Mouse (Mus musculus) frontal cortex, postnatal 10 days (tissue): ENCODE results near the gene Ndufa4l2.

ENCODE experiments used
- DNase-seq, 2 experiments: peaks; one replicate each; pipeline ENCODE4 v3.0.0; 2022; ENCODE audit warnings: low spot score in 2 of 2, mixed read lengths in 1 of 2

The Ndufa4l2 gene

GRCm38 (mm10) chr10:127509837-127510701, 4.7 kb upstream of the Ndufa4l2 start:
- no peak for DNase-seq

GRCm38 (mm10) chr10:127510895-127511617, 3.7 kb upstream of the Ndufa4l2 start:
- DNase-seq = no peak

- DNase-seq = peak; percentile 82 to 89
These were observed 3.0 kb upstream of the Ndufa4l2 start for GRCm38 (mm10) chr10:127511634-127512306.

DNA sequence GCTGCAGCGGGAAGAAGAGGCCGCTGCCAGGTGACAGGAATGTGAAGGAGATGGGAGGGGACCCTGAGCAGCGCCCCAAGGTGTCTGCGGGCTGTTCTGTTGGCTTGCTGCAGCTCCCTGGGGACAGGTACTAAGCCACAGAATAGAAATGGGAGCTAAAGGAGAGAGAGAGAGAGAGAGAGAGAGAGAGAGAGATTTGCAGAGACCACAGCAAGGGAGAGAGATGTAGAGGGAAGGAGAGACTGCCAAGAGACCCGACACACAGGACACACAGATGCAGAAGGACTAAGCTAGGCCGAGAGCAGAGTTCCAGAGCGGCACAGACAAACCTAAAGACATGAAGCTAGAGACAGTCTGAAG, 2.5 kb upstream of the Ndufa4l2 start:
- no peak for DNase-seq

DNA sequence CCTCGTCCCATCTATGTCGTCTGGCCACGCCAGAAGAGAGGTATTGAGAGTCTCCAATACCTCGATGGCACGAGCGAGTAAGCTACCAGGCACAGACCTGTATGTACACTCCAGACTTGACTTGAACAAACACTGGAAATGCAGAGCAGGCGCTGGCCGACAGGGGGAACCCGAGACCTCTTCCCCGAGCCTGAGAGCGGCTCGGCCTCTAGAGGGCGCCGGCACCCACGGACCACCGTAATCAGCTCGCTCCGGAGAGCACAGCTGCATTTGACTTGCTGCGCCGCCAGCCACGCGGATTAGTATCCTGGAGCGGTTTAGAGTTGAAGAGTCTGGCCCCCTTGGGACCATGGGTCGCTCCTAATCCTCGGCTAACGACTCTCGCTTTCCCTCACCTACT, 2.0 kb upstream of the Ndufa4l2 start:
- peak; percentile 82 to 94 for DNase-seq

DNA sequence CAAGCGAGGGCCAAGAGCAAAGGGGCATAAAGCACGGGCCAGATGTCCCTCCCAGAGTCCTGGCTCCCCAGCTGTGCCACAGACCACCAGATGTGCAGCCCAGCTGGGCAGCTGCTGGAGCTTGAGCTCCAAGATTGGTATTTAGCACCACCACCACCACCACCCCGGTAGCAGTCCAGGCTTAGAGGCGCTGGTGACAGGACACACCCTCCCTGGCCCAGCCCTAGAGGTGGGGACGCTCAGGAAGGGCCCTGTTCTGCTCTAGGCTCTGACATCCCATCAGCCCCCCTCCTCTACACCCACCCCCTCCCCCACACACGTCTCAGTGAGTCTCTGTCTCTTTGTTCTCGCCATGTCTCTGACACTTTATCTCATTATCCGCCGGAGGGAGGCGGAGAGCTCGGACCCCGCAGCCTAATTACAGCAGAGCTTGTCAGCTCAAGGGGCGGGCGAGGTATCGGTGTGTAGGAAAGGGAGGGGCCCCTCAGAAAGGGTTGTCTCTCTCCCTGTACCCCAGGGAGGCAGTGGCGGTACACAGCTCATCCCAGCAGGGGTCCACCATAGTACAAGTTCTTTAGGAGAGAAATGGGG, 1.2 kb upstream of the Ndufa4l2 start:
- DNase-seq = no peak

DNA sequence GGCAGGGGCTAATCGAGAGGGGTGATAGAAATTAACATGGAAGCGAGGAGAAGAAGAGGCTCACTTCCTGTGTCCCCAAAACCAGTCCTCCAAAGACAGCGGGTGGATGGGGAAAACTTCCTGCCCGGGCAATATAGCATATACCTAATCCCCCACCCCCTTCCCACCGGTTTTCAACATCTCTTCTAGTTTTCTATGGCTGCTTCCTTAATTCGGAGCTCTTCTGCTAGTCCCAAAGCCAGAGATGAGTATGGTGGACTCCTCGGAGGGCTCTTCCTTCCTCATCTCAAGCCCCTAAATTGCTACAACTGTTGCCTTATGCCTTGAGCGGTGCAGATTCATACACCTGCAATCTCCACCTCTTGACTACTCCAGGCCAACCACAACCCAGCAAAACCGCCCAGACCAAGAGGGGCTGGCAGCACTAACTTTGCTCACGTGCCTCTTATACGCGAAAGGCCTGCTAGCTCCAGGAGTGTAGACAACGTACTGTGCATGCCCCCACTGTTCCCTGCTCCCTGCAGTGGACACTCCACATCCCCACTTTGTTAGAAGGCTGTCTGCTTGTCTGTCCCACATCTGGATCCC, 562 bp upstream of the Ndufa4l2 start:
- no peak for DNase-seq

DNA sequence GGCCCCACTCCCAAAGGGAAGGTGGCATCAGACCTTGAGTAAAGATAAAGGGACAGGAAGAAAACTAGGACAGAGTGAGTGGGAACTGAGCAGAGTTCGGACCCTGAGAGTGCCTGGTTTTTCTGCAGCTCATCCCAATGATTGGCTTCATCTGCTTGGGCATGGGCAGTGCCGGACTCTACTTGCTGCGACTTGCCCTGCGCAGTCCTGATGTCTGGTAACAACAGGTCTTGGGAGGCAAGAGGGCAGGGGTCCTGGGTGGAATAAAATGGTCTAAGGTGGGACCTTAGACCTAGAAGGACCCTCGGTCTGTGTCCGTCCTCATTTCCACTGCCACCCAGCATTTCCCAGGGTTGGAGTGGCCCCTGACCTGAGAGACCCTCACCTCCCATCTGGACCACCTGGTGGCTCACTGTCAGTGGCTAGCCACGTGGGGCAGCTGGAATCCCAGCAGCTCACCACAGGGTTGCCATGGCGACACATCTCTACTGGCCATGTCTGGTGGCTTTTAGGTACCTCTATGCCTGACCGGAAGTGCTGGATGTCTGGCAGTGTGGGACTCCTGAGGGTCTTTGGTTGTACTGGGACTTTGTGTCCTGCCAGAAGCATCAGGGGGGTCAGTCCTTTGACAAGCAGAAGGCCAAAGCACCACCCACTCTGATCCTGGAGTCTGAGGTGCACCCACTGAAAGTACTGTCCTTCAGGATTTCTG, 660 bp downstream of the Ndufa4l2 start:
- DNase-seq = no peak

- DNase-seq = no peak
These were observed 1.3 kb downstream of the Ndufa4l2 start for GRCm38 (mm10) chr10:127515983-127516459.

DNA sequence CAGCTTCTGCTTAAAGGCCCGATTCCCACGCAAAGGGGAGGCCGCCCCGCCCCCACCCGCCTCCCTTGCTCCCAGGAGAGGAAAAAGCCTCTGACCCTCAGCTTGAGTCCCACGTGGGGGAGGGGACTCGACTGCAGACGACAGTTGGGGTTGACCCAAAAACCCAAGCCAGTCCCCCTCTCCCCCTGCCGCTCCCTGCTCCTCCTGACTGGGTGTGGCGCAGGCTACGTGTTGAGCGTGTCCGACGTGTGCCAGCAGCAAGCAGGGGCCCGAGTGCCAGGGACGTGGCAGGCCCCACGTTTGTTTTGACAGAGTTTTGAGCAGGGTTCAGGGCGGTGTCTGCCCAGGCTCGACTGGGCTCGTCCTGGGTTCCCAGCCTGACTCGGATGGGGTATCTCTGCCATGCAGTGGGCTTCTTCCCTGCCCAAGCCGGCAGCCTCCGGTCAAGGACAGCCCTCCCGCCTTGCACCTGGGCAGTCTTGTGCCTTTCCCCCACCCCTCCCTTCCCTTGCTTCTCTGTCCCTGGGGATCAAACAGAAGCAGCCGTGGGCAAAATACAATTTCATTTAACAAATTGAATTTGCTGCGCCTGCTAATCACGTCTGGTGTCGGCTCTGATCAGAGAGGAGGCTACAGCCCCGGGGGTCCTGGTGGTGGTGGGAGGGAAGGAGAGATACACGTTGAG, 2.0 kb downstream of the Ndufa4l2 start:
- DNase-seq = no peak

DNA sequence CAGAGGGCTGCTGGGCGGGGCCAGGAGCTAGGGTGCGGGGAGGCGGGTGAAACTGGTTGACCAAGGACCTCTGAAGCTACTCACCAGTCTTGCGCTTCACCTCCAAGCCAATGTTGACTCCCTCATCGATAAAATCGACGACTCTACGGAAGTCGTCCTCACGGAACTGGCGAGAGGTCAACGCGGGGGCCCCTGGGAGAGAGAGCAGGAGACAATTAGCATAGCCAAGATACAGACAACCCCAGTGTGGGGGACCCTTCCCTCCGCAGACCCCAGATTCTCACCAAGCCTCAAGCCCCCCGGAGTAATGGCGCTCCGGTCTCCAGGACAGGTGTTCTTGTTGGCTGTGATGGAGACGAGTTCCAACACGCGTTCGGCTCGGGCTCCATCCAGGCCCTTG, 3.2 kb downstream of the Ndufa4l2 start:
- DNase-seq = no peak

- no peak for DNase-seq
These were observed 4.4 kb downstream of the Ndufa4l2 start for GRCm38 (mm10) chr10:127519041-127519701.

DNA sequence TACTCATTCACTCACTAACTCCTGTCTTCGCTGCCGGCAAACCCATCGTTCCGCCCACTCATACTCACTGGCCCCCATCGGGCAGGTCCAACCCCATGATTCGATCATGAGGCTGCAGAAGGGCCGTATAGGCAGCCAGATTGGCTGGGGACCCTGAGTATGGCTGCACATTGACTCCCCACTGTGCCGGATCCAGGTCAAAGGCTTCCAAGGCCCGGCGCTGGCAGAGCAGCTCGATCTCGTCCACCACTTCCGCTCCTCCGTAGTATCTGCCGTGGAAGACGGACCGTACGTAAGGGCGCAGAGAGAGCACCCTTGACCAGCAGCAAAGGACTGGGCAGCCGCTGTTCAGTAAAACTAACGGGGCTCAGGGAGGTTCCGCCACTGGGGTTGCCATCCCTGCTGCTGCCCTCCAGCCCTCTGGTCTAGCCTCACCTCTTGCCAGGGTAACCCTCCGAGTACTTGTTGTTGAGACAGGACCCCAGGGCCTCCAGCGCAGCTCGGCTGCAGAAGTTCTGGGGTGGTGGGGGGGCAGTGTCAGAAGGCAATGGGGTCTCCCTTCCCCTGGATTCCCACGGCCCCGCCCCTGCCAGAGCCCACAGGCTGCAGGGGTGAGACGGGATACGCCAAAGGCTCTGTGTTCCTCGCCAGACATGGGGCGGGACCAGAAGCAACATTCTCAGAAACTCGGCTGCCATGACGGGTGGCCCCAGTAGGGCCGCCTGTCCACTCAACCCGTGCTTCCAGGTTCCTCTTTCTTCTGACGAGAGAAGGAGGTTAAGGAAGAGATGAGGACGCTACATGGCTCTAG, 5.3 kb downstream of the Ndufa4l2 start:
- DNase-seq = no peak

- no peak for DNase-seq
These were observed 6.1 kb downstream of the Ndufa4l2 start for GRCm38 (mm10) chr10:127520714-127521357.

GRCm38 (mm10) chr10:127521611-127522080, 6.9 kb downstream of the Ndufa4l2 start:
- DNase-seq = no peak

DNA sequence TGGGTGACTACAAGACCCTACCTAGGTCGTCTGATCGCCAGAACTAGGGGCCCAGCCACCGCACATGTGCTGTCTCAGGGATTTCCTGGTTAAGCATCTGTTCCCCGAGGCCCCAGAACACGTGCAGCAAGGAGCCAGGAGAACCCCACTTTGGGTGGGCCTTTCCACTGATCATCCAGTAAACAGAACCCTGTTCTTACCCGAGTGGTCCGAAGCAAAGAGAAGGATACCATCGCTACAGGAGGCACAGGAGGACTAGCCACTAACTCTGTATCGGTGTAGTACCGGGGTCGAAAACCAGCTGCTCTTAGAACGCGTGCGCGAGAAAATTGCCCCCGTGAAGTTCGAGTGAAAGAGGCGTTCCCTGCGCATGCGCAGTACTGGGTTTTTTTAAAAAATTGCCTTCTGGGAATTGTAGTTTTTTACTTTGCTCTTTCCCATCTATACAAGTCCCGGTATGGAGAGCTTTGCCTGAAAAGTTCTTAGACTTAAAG, 7.4 kb downstream of the Ndufa4l2 start, which contains the start of gene Shmt2:
TSS of gene Shmt2 (minus strand) at position 357 of the 494 bp plus-strand sequence.
- DNase-seq = peak; percentile 74 to 82

GRCm38 (mm10) chr10:127524646-127525255, 10.0 kb downstream of the Ndufa4l2 start:
- no peak for DNase-seq

DNA sequence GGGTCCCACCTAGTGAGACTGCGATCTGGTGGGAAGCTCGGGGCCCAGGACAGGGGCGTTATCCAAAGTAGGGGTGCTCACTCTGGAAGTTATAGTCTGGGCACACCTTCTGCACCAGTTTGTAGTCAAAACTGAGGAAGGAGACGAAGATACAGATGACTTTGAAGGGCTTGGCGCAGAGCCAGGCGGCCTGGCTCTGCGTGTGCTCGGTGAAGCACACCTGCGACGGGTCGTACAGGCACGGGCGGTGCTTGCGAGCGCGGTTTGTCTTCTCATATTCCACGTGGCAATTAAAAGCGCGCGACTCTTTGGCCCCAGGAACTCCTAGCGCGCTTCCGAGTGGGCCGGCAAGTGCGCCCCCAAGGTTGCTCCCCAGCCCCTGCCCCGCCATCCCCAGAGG, 11.3 kb downstream of the Ndufa4l2 start:
- DNase-seq = no peak
